ENCODE assay signal across 27 mouse cellular contexts in genomic region chr3:70216096-70216495, GRCm38 (mm10).
A peak's percentile ranks its signal among the peaks of the same experiment; 100 is the strongest.
DNase-seq lines count a peak whose midpoint lies in the region; ATAC-seq lines count a peak whose summit lies in the region.
"Had no signal": no experiment of that assay in that cellular context is flagged by ENCODE, and none has a peak within 500 bp of the region (broad histone marks: within the 10 kb centered on the region; RNA-seq: fewer than 3 reads in every experiment).

No protein-coding gene starts in this region.

- no peaks in the 10 kb centered on the region for H3K9me3 ChIP-seq in midbrain, embryonic 10.5 days (replicated peaks)
- no peaks in the 10 kb centered on the region for H3K9me3 ChIP-seq in midbrain, embryonic 15.5 days
- no peaks in the 10 kb centered on the region for H3K9me3 ChIP-seq in hindbrain, embryonic 12.5 days (replicated peaks)
- H3K9me3 ChIP-seq: embryonic facial prominence, embryonic 12.5 days; embryonic facial prominence, embryonic 15.5 days; G1E; hindbrain, embryonic 15.5 days had no signal

- 0 out of 2 replicates have a peak, but pooled peaks cover 5% of the 10 kb centered on the region for H3K4me1 ChIP-seq in midbrain, embryonic 10.5 days
- H3K4me1 ChIP-seq in midbrain, embryonic 15.5 days: no peaks in the 10 kb centered on the region
- H3K4me1 ChIP-seq in hindbrain, embryonic 12.5 days: 0 out of 2 replicates have a peak, but pooled peaks cover 4% of the 10 kb centered on the region
- H3K4me1 ChIP-seq: embryonic facial prominence, embryonic 12.5 days; embryonic facial prominence, embryonic 15.5 days had no signal

- H3K27ac ChIP-seq in midbrain, embryonic 10.5 days (replicated peaks): no peak overlapping the region
- H3K27ac ChIP-seq in midbrain, embryonic 15.5 days: no peak overlapping the region
- no peak overlapping the region for H3K27ac ChIP-seq in hindbrain, embryonic 12.5 days
- H3K27ac ChIP-seq: embryonic facial prominence, embryonic 12.5 days; embryonic facial prominence, embryonic 15.5 days; gastrocnemius, adult 2 months; hindbrain, embryonic 15.5 days had no signal

- peak; percentile 7 for DNase-seq in embryo, embryonic 10 days (ENCODE audit: low spot score)
- no peak for DNase-seq in embryo, embryonic 11 days
- peak; percentile 20 for DNase-seq in midbrain, embryonic 10.5 days (ENCODE audit: low spot score)
- DNase-seq in c-Kit-positive CD71-positive TER-119-positive erythroid progenitor cells, embryonic 14.5 days (ENCODE audit: low spot score): no peak
- DNase-seq in layer of hippocampus, postnatal 25 days (ENCODE audit: extremely low spot score in 1 of 2, low spot score in 1 of 2): no peak
- no peak for DNase-seq in adrenal gland, postnatal 14 days
- DNase-seq: adrenal gland, adult 2 months; adrenal gland, postnatal 25 days; cerebellum, adult 18-20 months; cerebellum, adult 9-10 months; cerebellum, postnatal 14 days; forebrain, postnatal 0 days; gastrocnemius, adult 2 months; gastrocnemius, postnatal 14 days; heart, adult 11 months; kidney, adult 18-20 months had no signal

- no peak for ATAC-seq in midbrain, embryonic 15.5 days (replicated peaks)
- peak; percentile 77; the same call in 1 of the 2 replicates for ATAC-seq in hindbrain, embryonic 12.5 days (ENCODE audit: low FRiP score)
- ATAC-seq: forebrain, embryonic 14.5 days; forebrain, postnatal 0 days; inflammation-experienced regulatory T-cells, adult 6 months; intestine, embryonic 16.5 days; Patski had no signal

- H3K36me3 ChIP-seq in midbrain, embryonic 10.5 days: no peaks in the 10 kb centered on the region
- H3K36me3 ChIP-seq in midbrain, embryonic 15.5 days (replicated peaks): no peaks in the 10 kb centered on the region
- no peaks in the 10 kb centered on the region for H3K36me3 ChIP-seq in hindbrain, embryonic 12.5 days
- H3K36me3 ChIP-seq: embryonic facial prominence, embryonic 12.5 days; embryonic facial prominence, embryonic 15.5 days; G1E; hindbrain, embryonic 15.5 days had no signal

- no peak overlapping the region for H3K4me3 ChIP-seq in midbrain, embryonic 10.5 days
- H3K4me3 ChIP-seq in midbrain, embryonic 15.5 days: no peak overlapping the region
- no peak overlapping the region for H3K4me3 ChIP-seq in hindbrain, embryonic 12.5 days
- H3K4me3 ChIP-seq: embryonic facial prominence, embryonic 12.5 days; embryonic facial prominence, embryonic 15.5 days; gastrocnemius, adult 2 months; hindbrain, embryonic 15.5 days had no signal

- H3K4me2 ChIP-seq in midbrain, embryonic 15.5 days: no peak overlapping the region
- H3K4me2 ChIP-seq in hindbrain, embryonic 12.5 days (replicated peaks): no peak overlapping the region
- H3K4me2 ChIP-seq: embryonic facial prominence, embryonic 12.5 days; embryonic facial prominence, embryonic 15.5 days; heart, embryonic 11.5 days; hindbrain, embryonic 15.5 days had no signal

- WGBS in midbrain, embryonic 10.5 days: 77% methylated on average over 1 of the region's 1 CpGs
- 59% methylated on average over 1 of the region's 1 CpGs for WGBS in midbrain, embryonic 15.5 days
- WGBS in hindbrain, embryonic 12.5 days: 59% methylated on average over 1 of the region's 1 CpGs

- H3K27me3 ChIP-seq in midbrain, embryonic 10.5 days (ENCODE audit: low read depth, poor library complexity, severe bottlenecking): no peaks in the 10 kb centered on the region
- H3K27me3 ChIP-seq in midbrain, embryonic 15.5 days (replicated peaks): no peaks in the 10 kb centered on the region
- H3K27me3 ChIP-seq in hindbrain, embryonic 12.5 days: no peaks in the 10 kb centered on the region
- H3K27me3 ChIP-seq: embryonic facial prominence, embryonic 12.5 days; embryonic facial prominence, embryonic 15.5 days; hindbrain, embryonic 15.5 days had no signal

- H3K9ac ChIP-seq in midbrain, embryonic 15.5 days: no peak overlapping the region
- H3K9ac ChIP-seq in hindbrain, embryonic 12.5 days: no peak overlapping the region
- H3K9ac ChIP-seq: embryonic facial prominence, embryonic 12.5 days; embryonic facial prominence, embryonic 15.5 days; forebrain, postnatal 0 days; hindbrain, embryonic 15.5 days had no signal

Comparison
In these comparisons a context has a peak if more than half of its experiments do, and no peak if none do; other contexts are left out.
1. DNase-seq: peak in embryo, embryonic 10 days (single experiment) and midbrain, embryonic 10.5 days (single experiment); none in embryo, embryonic 11 days (single experiment), c-Kit-positive CD71-positive TER-119-positive erythroid progenitor cells, embryonic 14.5 days (single experiment), layer of hippocampus, postnatal 25 days (0 of 2) and adrenal gland, postnatal 14 days (single experiment).